Mouse (Mus musculus) bone marrow, adult 2 months (tissue): ENCODE data around the gene Mad2l2. TPM values are rescaled to one million over a fixed set of nuclear protein-coding genes. Genes with fewer than 3 reads are reported as not detected.
"Not testable (repeated sequence)": the region's sequence is repeated elsewhere in the genome, so short reads cannot be mapped to it uniquely, and the experiment has no call there.

ENCODE experiments used
- H3K27ac ChIP-seq: fragments of 200-500 bp; 2 replicates; pipeline ENCODE4 v1.5.1; 2012; ENCODE audit warnings: low read depth, mild to moderate bottlenecking, control low read depth, inconsistent platforms, low read length; ENCODE audit not compliant: control insufficient read depth, poor library complexity, insufficient read depth
- H3K4me1 ChIP-seq: fragments of 200-500 bp; 2 replicates; pipeline ENCODE4 v1.6.1; 2011; ENCODE audit warnings: low read length; ENCODE audit not compliant: control insufficient read depth, insufficient read depth
- H3K4me3 ChIP-seq: fragments of 200-500 bp; replicated peaks from 2 replicates; pipeline ENCODE3; 2011; ENCODE audit warnings: mild to moderate bottlenecking, low read depth, low read length, control low read depth; ENCODE audit not compliant: control insufficient read depth
- CTCF ChIP-seq: fragments of 200-500 bp; IDR thresholded peaks from 2 replicates; pipeline ENCODE4 v1.5.1; 2011; ENCODE audit warnings: low read length, control low read depth; ENCODE audit not compliant: control insufficient read depth, insufficient read depth
- POLR2A ChIP-seq: fragments of 200-500 bp; IDR thresholded peaks from 2 replicates; pipeline ENCODE4 v1.6.1; 2011; ENCODE audit warnings: low read depth, mild to moderate bottlenecking, control low read depth, low read length, borderline replicate concordance; ENCODE audit not compliant: control insufficient read depth
- WGBS: fragments of 180-500 bp; shearing (Covaris S2); methylation state at CpG from one replicate; pipeline ENCODE4 v1.1.7; 2018; 5-methylcytosine and 5-hydroxymethylcytosine counted together
- polyA plus RNA-seq: library from polyadenylated mRNA; stranded (reverse); fragments of >200 nt; gene quantifications from 2 replicates; pipeline ENCODE4 v1.2.4, GENCODE M21; 2011; ENCODE audit warnings: low replicate concordance; ENCODE audit not compliant: missing spikeins, insufficient read depth, insufficient read length

Gene Mad2l2
- polyA plus RNA-seq, 1 experiment: 13.9 TPM

DNA sequence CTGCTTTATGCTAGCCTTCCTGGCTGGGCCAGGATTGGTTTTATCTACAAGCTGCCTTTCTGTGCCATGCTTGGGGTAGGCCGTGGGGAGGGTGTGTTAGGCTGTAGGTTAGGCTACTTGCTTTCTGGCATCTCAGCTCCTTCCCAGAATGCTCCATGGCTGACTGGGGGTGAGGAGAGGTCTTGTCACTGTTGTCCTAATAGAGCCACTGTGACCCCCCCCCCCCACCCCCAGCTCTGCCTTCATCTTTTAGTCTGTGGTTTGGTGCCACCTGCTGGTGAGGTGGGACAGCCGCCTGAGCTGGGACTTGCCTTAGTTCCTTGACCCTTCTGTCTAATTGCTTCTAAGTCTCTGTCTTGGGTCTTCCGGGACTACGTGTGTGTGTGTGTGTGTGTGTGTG lies 36.8 kb downstream of the Mad2l2 start:
- no peaks in the 10 kb centered on the region for H3K4me1 ChIP-seq
- TF ChIP-seq POLR2A (no peak), CTCF (peak; percentile 66)
- 10% methylated on average over 4 of the region's 4 CpGs for WGBS
- no peak overlapping the region for H3K4me3 ChIP-seq
- no peak overlapping the region for H3K27ac ChIP-seq

DNA sequence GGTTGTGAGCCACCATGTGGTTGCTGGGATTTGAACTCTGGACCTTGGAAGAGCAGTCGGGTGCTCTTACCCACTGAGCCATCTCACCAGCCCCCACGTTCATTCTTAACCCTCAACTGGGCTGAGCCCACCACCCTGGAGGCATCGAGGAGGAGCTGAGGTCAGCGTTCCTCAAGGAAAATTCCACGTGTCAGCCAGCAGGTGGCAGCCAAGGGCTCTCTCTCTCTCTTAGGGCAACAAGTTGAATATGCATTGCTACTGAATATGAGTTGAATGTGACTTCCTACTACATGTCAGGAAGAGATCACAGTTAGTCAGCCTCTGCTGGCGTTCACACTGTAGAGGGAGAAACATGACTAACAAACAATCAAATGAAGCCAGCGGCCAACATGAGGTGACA lies 38.1 kb downstream of the Mad2l2 start:
- Histone ChIP-seq H3K4me3 (no peak overlapping the region), H3K4me1 (no peaks in the 10 kb centered on the region), H3K27ac (no peak overlapping the region)
- TF ChIP-seq CTCF: peak; percentile 84
- no peak for TF ChIP-seq POLR2A
- WGBS: 15% methylated on average over 7 of the region's 7 CpGs

DNA sequence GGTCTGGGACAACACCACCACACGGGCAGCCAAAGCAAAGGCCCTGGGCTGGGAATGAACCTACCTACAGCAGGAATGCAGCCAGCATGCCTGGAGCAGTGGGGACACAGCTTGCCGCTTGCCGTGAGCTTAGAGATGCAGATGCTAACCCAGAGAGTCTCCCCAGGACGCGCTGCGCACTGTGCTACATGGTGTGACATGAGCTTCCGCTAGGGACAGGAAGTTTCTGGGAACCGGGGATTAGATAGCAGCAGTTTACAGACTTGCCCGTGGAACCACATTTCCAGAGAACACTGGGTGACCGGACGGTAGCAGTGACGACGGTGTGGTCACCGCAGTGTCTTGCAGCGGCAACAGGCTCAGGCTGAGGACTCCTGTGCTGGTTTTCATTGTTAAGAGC lies 39.4 kb downstream of the Mad2l2 start:
- Histone ChIP-seq H3K27ac (no peak overlapping the region), H3K4me1 (no peaks in the 10 kb centered on the region), H3K4me3 (no peak overlapping the region)
- TF ChIP-seq POLR2A (no peak), CTCF (no peak)
- 9% methylated on average over 15 of the region's 15 CpGs for WGBS

- no peak overlapping the region for H3K27ac ChIP-seq
- no peak overlapping the region for H3K4me3 ChIP-seq
- peak; percentile 92 for TF ChIP-seq CTCF
- TF ChIP-seq POLR2A: no peak
- WGBS: 2% methylated on average over 2 of the region's 2 CpGs
- H3K4me1 ChIP-seq: no peaks in the 10 kb centered on the region
These were observed 40.7 kb downstream of the Mad2l2 start for GRCm38 (mm10) chr4:148170842-148171241.

DNA sequence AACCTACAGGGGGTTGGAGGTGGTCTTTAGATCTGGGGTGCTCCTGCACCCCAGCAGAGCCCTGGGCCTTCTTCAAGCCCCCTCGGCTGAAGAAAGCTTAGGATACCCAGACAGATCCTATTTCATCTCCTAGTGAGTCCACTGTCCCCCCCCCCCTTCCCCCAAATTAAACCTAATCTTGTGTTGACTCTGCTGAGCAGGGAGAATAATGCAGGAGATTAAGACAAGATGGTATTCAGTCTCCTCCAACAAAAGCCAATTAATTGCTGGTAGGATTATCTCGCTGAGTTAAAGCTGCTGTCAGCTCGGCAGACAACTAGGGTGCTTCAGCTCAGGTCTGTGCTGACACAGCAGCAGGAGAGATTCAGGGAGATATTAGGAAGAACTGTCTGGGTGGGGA lies 41.1 kb downstream of the Mad2l2 start:
- TF ChIP-seq CTCF: no peak
- no peak for TF ChIP-seq POLR2A
- no peak overlapping the region for H3K4me3 ChIP-seq
- H3K4me1 ChIP-seq: no peaks in the 10 kb centered on the region
- WGBS: 65% methylated on average over 3 of the region's 3 CpGs
- no peak overlapping the region for H3K27ac ChIP-seq

- 8% methylated on average over 30 of the region's 30 CpGs for WGBS
- no peak for TF ChIP-seq CTCF
- no peak for TF ChIP-seq POLR2A
These were observed 43.8 kb downstream of the Mad2l2 start for GRCm38 (mm10) chr4:148173811-148174494.

GRCm38 (mm10) chr4:148174495-148174862 lies 44.3 kb downstream of the Mad2l2 start:
- H3K4me3 ChIP-seq: no peak overlapping the region
- no peaks in the 10 kb centered on the region for H3K4me1 ChIP-seq
- 26% methylated on average over 12 of the region's 12 CpGs for WGBS
- no peak for TF ChIP-seq CTCF
- no peak for TF ChIP-seq POLR2A
- H3K27ac ChIP-seq: no peak overlapping the region

More at GRCm38 (mm10) chr4:148173811-148174494, 43.8 kb downstream of the Mad2l2 start:
- no peaks in the 10 kb centered on the region for H3K4me1 ChIP-seq
- no peak overlapping the region for H3K4me3 ChIP-seq
- H3K27ac ChIP-seq: no peak overlapping the region

DNA sequence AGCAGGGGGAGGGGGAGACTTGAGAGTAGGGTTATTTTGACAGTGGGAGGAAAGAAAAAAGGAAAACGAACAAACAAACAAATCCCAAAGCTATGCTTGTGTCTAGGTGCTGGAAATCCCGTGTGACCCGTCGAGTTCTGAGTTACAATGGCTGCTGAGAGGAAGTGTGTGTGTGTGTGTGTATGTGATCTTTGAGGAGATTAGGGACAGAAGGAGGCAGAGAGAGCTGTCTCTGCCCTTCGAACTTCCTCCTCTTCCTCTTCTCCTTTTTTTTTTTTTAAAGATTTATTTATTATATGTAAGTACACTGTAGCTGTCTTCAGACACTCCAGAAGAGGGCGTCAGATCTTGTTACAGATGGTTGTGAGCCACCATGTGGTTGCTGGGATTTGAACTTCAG lies 46.4 kb downstream of the Mad2l2 start:
- not testable (repeated sequence) for H3K4me3 ChIP-seq, H3K27ac ChIP-seq, H3K4me1 ChIP-seq
- 7% methylated on average over 5 of the region's 6 CpGs for WGBS

DNA sequence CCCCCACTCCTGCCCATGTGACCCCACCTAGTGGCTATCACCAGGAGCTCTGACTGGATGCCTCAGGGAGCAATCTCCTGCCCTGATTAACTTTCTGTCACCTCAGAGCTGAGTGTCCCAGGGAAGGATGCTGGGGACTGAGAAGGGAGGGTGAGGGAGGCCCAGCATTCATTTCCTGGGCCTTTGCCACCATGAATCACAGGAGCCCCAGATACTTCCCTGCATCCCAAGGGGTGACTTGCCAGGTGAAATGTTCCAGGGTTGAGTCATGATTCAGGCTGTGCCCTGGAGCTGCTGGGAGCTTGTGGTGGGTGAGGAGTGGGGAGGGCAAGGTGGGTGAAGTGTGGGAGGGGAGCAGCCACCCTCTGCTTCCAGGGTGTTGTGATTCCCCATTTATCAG lies 47.5 kb downstream of the Mad2l2 start:
- Histone ChIP-seq H3K4me3 (no peak overlapping the region), H3K27ac (no peak overlapping the region), H3K4me1 (no peaks in the 10 kb centered on the region)
- no peak for TF ChIP-seq CTCF
- no peak for TF ChIP-seq POLR2A

- no peak for TF ChIP-seq POLR2A
- no peak for TF ChIP-seq CTCF
These were observed 51.3 kb downstream of the Mad2l2 start for GRCm38 (mm10) chr4:148181483-148181882.

More at GRCm38 (mm10) chr4:148181483-148181882, 51.3 kb downstream of the Mad2l2 start:
- Histone ChIP-seq H3K4me1 (no peaks in the 10 kb centered on the region), H3K27ac (no peak overlapping the region), H3K4me3 (no peak overlapping the region)
- WGBS: 83% methylated on average over 12 of the region's 12 CpGs
